In the genomic region with DNA sequence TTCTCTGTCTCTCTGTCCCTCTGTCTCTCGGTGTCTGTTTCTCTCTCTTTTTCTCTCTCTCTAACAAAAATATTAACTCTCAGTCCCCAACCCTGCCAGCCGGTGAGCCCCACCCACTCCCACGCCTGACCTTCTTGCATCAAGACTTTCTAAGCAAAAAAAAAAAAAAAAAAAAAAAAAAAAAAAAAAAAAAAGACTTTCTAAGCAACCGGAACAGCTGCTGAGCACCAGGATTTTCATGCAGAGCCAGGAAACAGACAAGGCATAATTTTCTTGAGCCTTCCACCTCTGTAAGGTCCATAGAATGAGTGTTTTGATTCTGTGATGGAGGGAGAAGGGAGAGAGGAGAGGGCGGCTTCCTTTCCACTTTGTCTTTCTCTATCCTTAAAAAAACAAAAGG, we compare ENCODE assay signal across 10 mouse cellular contexts.
DNase-seq lines count a peak whose midpoint lies in the region; ATAC-seq lines count a peak whose summit lies in the region.
"Had no signal": no experiment of that assay in that cellular context is flagged by ENCODE, and none has a peak within 500 bp of the region (broad histone marks: within the 10 kb centered on the region; RNA-seq: fewer than 3 reads in every experiment).

No protein-coding gene starts in this region.

- H3K36me3 ChIP-seq in forebrain, embryonic 10.5 days (replicated peaks), result no peaks in the 10 kb centered on the region
- no peaks in the 10 kb centered on the region for H3K36me3 ChIP-seq in forebrain, embryonic 12.5 days (replicated peaks)
- no peaks in the 10 kb centered on the region for H3K36me3 ChIP-seq in limb, embryonic 15.5 days
- H3K36me3 ChIP-seq: midbrain, embryonic 15.5 days had no signal

- H3K4me3 ChIP-seq in forebrain, embryonic 10.5 days, result no peak overlapping the region
- H3K4me3 ChIP-seq in forebrain, embryonic 12.5 days (replicated peaks), result no peak overlapping the region
- H3K4me3 ChIP-seq in limb, embryonic 15.5 days, result no peak overlapping the region
- H3K4me3 ChIP-seq: midbrain, embryonic 15.5 days had no signal

- ATAC-seq in forebrain, embryonic 12.5 days (ENCODE audit: low FRiP score), result no peak
- no peak for ATAC-seq in limb, embryonic 15.5 days (ENCODE audit: insufficient number of reproducible peaks, low FRiP score, low TSS enrichment, low read depth)
- ATAC-seq: midbrain, embryonic 15.5 days had no signal

- H3K9ac ChIP-seq in forebrain, embryonic 12.5 days, result no peak overlapping the region
- H3K9ac ChIP-seq in limb, embryonic 15.5 days, result no peak overlapping the region
- H3K9ac ChIP-seq: midbrain, embryonic 15.5 days had no signal

- H3K27me3 ChIP-seq in forebrain, embryonic 10.5 days (ENCODE audit: poor library complexity, severe bottlenecking), result no peaks in the 10 kb centered on the region
- H3K27me3 ChIP-seq in forebrain, embryonic 12.5 days, result no peaks in the 10 kb centered on the region
- H3K27me3 ChIP-seq in limb, embryonic 15.5 days, result no peaks in the 10 kb centered on the region
- H3K27me3 ChIP-seq: midbrain, embryonic 15.5 days had no signal

- WGBS in forebrain, embryonic 10.5 days, result 59% methylated on average over 5 of the region's 5 CpGs
- 52% methylated on average over 5 of the region's 5 CpGs for WGBS in forebrain, embryonic 12.5 days
- WGBS in limb, embryonic 15.5 days, result 32% methylated on average over 5 of the region's 5 CpGs

- DNase-seq in forebrain, embryonic 10.5 days (ENCODE audit: extremely low spot score, low spot score), result no peak
- peak; percentile 44 for DNase-seq in kidney, postnatal 10 days
- no peak for DNase-seq in kidney, adult 9 months
- DNase-seq in embryo, embryonic 10 days (ENCODE audit: low spot score), result peak; percentile 4
- DNase-seq in cerebellum, adult 9-10 months, result no peak
- DNase-seq in adrenal gland, adult 2 months, result no peak
- DNase-seq: adrenal gland, postnatal 25 days had no signal

- H3K27ac ChIP-seq in forebrain, embryonic 10.5 days, result peak overlapping the region; percentile 53; the same call in 1 of the 2 replicates
- no peak overlapping the region for H3K27ac ChIP-seq in forebrain, embryonic 12.5 days
- peak overlapping the region; percentile 63; the same call in 1 of the 2 replicates for H3K27ac ChIP-seq in limb, embryonic 15.5 days
- H3K27ac ChIP-seq: midbrain, embryonic 15.5 days had no signal

- H3K4me2 ChIP-seq in forebrain, embryonic 12.5 days, result no peak overlapping the region
- H3K4me2 ChIP-seq in limb, embryonic 15.5 days, result no peak overlapping the region
- H3K4me2 ChIP-seq: midbrain, embryonic 15.5 days had no signal

- H3K4me1 ChIP-seq in forebrain, embryonic 10.5 days, result peaks cover 33% of the 10 kb centered on the region
- peaks cover 21% of the 10 kb centered on the region for H3K4me1 ChIP-seq in forebrain, embryonic 12.5 days
- H3K4me1 ChIP-seq in limb, embryonic 15.5 days, result peaks cover 37% of the 10 kb centered on the region

- no peaks in the 10 kb centered on the region for H3K9me3 ChIP-seq in forebrain, embryonic 10.5 days
- H3K9me3 ChIP-seq in forebrain, embryonic 12.5 days, result no peaks in the 10 kb centered on the region
- H3K9me3 ChIP-seq in limb, embryonic 15.5 days, result no peaks in the 10 kb centered on the region
- H3K9me3 ChIP-seq: midbrain, embryonic 15.5 days had no signal

Comparison
In these comparisons a context has a peak if more than half of its experiments do, and no peak if none do; other contexts are left out.
1. DNase-seq: peak in kidney, postnatal 10 days (single experiment) and embryo, embryonic 10 days (single experiment); none in forebrain, embryonic 10.5 days (single experiment), kidney, adult 9 months (single experiment), cerebellum, adult 9-10 months (single experiment) and adrenal gland, adult 2 months (single experiment).